Mouse (Mus musculus): ENCODE measurements around the gene Erich3.

GRCm38 (mm10) chr3:154744317-154744716 lies 80.7 kb downstream of the Erich3 start:
- TF ChIP-seq CTCF (IDR thresholded peaks at IDR 0.05; ENCODE audit: extremely low read depth, insufficient read depth, low read length) (no peak), POLR2A (IDR thresholded peaks at IDR 0.05; ENCODE audit: extremely low read depth, insufficient read depth, low read length) (no peak)
